Mouse (Mus musculus): ENCODE results near the gene Rab42.

The Rab42 gene

DNA sequence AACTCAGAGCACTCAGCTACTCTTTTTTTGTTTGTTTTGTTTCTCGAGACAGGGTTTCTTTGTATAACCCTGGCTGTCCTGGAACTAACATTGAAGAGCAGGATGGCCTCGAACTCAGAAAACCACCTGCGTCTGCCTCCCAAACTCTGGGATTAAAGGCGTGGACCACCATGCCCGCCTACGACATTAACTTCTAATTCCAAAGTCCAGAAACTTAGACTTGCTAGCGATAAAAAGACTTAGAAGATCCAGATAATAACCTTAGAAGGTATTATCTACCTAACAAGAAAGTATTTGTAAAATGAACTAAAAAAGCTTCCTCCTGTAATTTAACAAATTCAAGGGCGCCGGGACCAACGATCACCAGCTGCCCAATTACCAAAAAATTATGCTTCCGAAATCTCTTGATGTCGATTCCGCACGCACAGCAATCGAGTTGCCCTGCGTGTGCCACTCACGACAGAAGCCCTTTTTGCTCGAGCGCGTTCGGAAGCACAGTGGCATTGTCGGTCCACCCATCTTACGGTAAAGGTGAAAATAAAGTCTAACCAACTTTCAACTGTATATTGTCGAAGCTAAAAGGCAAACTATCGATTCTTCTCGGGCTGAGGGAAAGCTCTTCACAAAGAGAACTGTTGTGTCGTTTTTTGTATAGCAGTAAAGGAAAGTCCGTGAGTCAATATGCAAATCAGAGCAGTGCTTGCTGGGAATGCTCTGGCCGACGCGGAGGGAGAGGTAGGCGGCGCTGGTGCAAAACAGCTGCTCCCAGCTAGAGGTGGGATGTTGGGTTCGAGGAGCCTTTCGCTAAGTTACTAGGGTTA, 33.2 kb downstream of the Rab42 start:
- DNase-seq, result peak; percentile 85

DNA sequence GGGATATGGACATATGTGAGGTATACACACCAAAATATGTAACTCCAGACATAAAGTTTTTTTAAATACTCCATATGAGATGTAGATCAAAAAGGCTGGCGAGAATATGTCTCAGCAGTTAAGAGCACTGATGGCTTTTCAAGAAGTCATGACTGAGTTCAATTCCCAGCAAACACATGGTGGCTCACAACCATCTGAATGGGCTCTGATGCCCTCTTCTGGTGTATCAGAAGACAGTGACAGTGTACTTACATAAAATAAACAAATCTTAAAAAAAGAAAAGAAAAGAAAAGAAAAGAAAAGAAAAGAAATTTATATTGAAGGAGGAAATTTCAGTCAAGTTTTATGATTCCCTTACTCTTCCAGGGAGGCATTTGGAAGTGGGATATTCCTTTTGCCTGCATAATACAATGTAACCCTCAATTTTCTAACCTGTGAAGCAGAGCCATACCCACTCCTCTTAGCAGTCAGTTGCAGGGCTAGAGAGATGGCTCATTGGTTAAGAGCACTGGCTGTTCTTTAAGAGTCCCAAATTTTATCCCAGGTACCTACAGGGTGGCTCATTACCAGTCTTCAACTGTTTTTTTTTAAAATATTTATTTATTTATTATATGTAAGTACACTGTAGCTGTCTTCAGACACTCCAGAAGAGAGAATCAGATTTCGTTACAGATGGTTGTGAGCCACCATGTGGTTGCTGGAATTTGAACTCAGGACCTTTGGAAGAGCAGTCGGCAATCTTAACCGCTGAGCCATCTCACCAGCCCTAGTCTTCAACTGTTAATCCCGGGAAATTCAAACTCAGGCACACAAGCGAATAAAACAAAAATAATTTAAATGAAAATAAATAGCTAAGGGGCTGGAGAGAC, 34.1 kb downstream of the Rab42 start:
- DNase-seq, result no peak

DNA sequence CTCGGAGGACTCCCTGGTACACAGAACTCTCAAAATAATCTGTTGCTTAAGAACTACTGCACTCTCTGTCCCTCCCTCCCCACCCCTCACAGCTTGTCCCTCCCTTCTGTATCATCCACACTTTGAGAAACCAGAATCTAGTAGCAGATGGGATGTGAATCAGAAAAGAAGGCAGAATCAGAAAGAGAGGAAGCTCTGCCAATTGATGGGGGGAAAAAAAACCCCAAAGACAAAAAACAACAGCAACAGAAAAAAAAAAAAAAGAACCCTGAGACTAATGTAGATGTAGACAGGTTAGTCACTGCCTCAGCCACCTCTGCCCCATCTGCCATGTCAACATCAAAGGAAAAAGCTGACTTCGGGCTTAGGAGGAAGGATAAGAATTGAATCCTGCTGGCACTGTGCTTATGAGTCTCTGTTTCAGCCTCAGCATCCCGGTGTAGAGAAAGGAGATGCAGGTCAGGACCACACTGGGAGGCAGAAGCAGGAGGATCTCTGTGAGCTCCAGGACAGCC, 36.3 kb downstream of the Rab42 start:
- no peak for DNase-seq

DNA sequence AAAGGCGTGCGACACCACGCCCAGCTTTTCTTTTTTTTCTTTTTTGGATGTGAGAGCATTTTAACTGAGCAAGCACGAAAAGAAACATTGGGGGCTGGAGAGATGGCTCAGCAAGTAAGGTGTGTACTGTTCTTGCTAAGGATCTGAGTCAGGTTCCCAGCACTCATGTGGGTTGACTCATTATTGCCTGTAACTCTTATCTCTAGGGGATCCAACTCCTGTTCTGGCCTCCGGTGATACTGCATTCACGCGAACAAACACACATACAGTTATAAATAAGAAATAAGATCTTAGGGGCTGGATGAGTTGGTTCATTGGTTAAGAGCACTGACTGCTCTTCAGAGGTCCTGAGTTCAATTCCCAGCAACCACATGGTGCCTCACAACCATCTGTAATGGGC, 39.9 kb downstream of the Rab42 start:
- DNase-seq, result no peak

DNA sequence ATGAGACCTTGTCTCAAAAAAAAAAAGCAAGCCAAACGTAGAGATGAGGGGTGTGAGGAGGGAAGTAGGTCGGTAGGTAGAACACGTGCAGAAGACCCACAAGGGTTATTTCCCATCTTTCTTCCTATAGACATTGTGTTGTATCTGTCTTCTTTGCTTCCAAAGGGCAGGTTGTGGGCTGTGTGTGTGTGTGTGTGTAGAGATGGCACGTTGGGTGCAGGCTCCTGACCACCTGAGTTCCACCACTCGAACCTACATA, 40.9 kb downstream of the Rab42 start:
- no peak for DNase-seq

DNA sequence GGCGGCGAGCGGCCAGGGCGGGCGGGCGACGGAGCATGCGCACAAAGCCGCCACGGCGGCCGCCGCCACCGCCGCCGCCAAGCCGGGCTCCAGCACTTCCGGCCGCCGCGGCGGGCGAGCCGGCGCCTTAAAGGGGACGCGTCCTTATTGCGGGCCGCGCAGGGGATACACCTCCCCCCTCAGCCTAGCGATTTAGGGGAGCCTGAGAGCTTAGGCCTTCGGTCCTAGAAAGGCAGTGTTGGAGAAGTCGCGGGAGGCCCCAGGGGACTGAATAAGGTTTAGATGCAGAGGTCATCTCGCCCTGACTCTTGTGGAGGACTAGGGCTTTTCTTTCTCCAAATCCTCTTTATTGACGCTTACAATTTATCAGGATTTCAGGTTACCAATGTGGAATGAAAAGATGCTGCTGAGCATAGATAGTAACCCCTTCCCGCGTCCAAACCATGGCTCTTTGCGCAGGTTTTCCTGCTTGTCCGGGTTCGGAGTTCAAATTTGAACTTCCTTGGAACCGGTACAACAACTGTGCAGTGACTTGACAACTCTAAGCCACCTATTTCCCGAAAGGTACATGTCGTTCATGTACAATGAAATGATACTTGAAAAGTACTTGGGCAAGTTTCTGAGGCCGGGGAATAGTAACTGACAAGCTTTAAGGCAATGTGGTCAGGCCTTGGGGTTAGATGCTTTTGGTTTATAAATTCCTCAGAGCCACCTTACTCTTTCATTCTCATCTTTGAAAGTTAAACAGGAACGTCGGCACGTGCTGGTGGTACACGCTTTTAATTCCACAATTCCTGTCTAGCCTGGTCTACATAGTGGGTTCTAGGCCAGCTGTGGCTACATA, 41.4 kb downstream of the Rab42 start, which contains the start of gene Gmeb1:
Gene Gmeb1, minus strand, starts transcription at position 89 of the 844 bp plus-strand sequence.
- DNase-seq, result peak; percentile 79

DNA sequence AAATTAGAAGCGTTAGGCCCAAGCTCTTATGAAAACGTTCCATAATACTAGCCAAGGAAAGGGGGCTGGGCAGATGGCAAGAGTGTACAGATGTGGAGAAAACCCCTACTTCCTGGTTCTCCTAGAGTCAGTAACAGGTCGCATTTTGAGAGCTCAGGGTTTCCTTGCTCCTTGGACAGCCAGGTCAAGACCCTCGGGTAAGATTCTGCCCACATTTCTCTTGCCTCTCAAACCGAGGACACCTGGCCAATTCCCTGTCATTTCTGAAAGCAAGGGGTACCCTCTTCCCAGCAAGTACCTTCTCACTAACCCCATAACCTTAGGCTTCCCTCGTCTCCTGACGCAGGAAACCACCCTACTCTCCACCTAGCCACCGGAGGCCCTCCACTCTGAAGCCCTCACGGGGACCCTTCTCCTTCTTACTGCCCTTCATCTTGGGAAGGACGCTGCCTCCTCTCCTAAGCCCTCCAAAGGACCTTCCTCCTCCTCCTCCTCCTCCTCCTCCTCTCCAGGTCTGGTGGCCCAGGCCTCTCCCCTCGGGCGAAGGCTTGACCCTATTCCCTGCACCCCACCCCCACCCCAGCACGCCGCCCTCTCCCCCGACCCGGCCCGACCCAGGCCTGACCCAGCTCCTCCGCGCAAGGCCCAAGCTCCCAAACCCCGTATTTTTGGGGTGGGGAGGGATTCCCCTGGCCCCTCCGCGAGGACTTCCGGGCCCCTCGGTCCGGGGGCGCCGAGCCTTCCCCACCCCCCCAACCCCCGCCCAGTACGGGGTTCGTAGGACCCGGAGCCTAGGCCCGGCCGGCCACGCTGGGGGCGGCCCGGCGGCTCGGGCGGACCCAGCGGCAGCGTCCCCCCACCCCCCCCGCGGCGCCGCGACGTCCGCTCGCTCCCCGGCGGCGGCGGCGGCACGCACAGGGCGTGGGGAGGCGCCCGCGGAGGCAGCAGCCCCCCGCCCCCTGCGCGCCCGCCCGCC, 42.5 kb downstream of the Rab42 start:
- peak; percentile 31 for DNase-seq

DNA sequence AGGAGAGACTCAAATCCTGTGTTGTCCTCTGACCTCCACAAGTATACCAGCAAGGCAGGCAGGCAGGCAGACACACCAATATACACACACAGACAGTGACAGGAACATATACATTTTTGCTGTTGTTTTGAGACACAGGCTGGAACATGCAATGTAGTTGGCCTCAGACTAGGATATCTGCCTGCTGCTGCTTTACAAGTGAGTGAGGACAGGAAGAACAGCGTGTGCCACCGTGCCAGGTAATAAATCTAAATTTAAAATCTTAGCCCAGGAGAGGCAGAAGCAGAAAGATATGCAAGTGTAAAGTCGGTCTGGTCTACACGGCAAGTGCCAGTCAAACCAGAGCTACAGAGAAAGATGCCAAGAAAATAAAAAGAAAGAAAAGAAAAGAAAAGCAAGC, 43.9 kb downstream of the Rab42 start:
- DNase-seq, result no peak

DNA sequence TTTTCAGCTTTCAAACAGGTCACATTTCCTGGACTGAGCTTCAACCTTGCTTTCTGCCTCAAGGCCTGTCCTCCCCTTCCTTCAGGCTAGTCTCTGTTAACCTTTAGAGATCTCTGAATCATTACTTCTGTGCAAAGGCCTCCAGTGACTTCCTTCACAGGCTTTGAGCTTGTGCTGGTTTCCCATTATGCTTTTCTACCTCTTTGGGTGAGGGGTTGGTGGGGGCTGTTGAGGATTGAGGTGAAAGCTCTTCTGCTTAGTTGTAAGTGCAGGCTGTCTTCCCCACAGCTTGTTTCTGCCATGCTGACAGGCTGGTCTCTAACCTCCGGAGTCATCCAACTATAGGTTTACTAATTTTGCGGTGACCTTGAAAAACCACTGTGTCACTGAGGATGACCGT, 46.8 kb downstream of the Rab42 start:
- no peak for DNase-seq

DNA sequence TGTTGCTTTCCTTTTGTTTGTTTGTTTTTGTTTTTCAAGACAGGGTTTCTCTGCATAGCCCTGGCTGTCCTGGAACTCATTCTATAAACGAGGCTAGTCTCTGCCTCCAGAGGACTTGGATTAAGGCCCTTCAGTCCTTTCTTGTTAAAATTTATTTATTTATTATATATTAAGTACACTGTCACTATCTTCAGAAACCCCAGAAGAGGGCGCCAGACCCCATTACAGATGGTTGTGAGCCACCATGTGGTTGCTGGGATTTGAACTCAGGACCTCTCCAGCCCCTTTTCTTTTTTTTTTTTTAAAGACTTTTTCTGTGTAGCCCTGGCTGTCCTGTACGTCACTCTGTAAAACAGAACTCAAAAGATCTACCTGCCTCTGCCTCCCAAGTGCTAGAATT, 48.2 kb downstream of the Rab42 start:
- DNase-seq, result no peak

DNA sequence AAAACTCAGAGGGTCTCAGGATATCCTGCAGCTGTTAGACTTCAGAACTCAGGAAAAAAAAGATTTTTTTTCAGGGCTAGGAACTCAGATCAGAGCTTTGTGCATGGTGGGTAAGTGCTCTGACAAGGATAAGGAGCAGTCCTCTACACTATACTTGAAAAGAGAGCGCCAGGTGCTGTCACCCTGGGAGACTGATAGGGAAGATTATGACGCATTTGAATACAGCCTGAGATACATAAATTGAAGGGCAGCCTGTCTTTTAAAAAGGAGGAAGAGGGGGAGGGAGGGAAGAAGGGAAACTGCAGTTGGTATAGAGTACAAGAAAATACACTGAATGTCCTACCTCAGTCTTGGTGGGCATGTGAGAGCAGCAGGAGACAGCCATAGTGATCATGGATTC, 49.6 kb downstream of the Rab42 start:
- no peak for DNase-seq

DNA sequence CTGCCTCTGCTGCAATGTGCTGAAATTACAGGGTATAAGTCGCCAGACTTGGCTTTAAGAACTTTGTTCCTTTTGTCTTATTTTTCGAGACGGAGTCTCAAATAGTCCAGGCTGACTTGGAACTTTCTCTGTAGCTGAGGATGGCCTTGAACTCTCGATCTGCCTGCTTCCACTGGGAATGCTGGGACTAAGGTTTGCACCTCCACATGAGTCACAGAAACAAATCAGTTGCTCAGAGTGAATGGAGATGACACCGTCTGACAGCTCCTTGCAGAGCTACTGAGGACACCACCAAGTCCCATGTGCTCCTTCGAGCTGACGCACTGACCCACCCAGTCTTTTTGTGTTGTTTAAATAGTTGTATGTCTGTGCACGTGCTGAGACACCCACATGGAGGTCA, 50.1 kb downstream of the Rab42 start:
- no peak for DNase-seq
